Mouse (Mus musculus): ENCODE data around the gene Pkp4.

The Pkp4 gene

DNA sequence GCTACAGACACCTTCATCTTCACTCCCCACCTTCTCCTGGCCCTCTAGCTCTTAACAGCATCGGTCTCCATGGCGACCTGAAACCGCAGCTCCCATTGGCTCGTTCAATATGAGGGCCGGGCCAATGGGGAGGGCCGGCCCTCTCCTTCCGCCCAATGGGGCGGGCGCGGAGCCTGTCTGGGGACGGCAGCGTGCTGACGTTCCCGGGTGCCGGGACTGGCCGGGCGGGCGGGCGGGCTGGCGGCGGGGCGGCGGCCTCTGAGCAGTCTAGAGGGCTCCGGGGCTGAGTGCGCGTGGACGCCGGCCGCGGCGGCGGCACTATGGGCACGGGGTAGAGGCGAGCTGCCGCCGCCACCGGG is at the start of gene Pkp4, which contains the start of gene Ccdc148:
TSS of gene Pkp4 (plus strand) at position 246 of the 359 bp plus-strand sequence.
TSS of gene Ccdc148 (minus strand) at position 79 of the 359 bp plus-strand sequence.
- DNase-seq (ENCODE audit: low spot score): peak; percentile 94

DNA sequence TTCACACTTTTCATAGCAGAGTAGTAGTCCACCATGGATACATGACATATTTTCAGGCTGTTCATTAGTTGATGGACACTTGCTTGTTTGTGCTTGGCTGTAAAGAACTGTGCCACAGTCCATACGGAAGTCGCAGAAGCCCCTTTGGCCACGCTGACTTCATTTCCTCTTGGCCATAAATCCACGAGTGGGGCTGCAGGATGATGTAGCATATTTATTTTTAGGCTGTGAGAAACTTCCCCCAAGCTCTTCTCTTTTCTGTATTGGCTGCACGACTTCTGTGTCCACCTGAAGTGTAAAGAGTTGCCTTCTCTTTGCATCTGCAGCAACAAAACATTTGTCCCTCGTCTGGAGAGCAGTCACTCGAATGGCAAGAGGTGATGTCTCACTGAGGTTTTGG is 31.6 kb upstream of the Pkp4 start:
- DNase-seq (ENCODE audit: low spot score): no peak

DNA sequence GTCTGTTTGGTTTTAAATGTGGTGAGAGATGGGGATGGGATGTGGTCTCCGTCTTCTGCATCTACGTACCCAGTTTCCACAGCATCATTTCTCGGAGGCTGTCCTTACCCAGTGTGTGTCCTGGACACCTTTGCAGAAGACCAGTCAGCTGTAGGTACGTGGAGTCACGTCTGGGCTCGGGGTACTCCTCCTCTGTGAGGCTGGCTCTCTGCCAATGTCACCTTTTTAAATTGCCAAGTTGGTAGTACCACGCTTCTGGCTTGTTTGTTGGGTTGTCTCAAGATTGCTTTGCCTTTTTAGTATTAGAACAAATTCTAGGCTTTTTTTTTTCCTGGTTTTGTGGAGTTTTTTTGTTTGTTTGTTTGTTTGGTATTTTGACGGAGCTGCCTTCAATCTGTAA is 30.8 kb upstream of the Pkp4 start:
- DNase-seq (ENCODE audit: low spot score): no peak

DNA sequence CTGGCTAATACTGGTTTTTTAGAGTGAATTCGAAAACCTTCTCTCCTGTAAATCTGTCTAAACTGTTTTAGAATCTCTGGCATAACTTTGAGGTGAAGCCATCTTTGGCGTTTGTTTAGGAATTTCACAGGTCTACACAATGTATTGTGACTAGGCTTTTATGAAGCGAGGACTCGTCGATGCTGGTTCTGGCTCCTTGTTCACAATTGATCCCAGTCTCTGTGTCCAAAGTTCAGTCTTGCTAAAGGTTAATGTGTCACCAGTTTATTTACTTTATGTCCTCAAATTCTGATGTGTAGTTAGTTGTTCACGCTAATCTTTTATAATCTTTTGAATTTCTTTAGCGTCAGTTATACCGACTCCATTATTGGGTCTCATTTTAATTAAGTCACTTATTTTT is 29.6 kb upstream of the Pkp4 start:
- no peak for DNase-seq (ENCODE audit: low spot score)

DNA sequence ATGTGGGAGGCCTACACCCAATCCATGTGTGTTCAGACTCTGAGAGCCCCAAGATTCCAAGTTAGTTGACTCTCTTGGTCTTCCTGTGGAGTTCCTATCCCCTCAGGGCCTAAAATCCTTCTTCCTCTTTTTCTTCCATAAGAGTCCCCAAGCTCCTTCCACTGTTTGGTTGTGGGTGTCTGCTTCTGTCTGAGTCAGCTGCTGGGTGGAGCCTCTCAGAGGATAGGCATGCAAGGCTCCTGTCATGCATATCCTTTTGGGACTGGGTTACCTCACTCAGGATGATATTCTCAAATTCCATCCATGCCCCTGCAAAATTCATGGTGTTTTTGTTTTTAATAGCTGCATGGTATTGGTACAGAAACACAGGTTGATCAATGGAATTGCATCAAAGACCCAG is 5.2 kb upstream of the Pkp4 start:
- DNase-seq (ENCODE audit: low spot score): no peak

DNA sequence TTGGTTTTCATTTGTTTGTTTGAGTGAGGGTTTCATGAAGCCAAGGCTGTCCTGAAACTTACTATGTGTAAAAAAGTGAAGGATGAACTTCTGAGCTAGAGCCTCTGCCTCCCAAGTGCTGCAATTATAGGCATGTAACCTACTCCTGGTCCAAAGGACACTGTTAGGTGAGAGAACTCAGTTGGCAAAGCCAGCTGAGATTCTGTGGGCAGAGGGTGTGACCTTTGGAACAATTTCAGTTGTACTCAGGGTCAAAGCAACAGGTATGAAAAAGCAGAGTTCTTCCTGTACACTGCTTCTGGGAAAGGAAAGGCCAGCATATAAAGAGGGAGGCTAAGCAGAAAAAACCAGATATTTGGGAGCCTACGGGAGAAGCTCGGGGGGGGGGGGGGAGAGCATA is 2.5 kb upstream of the Pkp4 start:
- DNase-seq (ENCODE audit: low spot score): no peak

DNA sequence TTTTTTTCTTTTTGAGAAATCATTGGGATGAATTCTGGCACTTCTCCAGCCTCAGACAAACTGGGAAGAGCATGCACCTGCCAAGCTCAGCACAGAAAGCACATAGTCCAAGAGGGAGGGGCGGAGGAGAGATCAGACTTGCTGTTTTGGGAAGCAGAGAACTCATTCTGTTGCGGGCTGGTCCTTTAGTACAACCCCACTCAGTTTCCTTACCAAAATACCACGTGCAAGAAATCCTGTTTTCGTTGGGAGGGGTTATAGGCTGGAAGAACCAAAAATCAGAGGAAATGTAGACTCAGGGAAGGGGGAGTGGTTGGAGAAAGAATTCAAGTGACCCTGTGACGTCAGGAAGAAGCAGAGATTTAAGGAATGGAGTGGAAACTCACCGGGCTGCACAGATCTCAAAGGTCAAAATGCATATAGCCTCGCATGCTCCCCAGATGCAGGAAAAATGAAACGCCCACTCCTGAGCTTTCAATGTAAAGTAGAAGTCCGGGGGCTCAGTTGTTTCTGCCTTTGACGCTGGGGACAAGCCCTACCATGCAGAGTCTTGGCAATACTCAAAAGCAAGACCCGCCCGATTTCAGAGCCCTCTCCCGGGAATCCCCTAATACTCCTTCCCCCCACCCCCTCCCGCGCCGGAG is 567 bp upstream of the Pkp4 start:
- no peak for DNase-seq (ENCODE audit: low spot score)

DNA sequence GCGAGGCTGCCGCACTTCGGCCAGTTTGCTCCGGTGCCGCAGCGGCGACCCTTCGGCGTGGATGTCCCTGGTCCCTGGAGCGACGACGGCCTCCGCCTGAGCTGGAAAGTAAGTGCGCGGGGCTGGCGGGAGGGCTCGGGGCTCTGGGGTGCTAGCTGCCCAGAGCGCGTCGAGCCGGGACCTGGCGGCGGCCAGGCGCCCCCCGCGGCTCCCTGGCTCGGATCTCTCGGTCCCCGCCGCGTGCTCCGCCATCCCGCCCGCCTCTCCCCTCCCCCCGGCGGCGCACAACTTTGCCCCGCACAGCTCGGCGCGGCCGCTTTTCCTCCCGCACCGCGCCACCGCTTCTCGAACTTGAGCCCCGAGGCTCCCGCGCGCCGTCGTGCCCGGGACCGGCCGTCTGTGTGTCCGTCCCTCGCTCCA is 381 bp downstream of the Pkp4 start:
- DNase-seq (ENCODE audit: low spot score): peak; percentile 18

DNA sequence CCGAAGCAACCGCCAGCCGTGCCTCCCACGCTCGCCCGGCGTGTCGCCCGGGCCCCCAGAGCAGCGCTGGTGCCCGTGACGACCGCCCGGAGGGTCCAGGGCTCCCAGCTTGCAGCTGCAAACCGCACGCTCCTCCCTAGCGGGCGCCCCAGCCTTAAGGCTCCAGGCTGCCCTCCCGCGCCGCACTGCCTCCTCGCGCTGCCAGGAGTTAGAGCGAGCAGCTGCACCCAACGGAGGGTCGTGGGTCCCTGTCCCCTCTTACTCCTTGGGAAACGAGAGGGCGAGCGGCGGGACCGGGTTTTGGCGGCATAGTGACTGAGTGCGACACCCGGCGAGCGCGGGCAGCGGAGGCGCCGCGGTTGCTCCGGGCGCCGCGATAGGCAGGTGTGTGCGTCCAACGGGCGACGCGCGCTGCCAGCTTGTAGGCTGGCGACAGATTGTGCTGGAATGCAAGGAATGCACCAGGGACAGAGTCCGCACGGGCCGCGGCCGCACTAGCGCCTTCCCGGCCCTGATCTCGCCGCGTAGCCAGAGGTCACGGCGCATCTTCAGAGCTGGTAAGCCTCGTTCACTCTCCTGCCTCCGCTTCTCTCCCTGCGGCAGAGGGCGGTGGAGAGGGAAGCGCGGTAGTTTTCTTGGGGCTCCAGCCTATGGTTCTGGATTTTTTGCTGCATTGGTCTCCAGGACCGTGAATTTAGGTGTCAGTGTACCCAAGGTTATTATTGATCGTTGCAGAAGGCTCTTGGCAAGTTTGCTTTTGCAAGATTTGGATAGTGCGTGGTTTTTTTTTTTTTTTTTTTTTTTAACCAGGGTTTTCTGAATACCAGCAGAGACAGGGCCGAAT is 1.0 kb downstream of the Pkp4 start:
- peak; percentile 65 for DNase-seq (ENCODE audit: low spot score)

DNA sequence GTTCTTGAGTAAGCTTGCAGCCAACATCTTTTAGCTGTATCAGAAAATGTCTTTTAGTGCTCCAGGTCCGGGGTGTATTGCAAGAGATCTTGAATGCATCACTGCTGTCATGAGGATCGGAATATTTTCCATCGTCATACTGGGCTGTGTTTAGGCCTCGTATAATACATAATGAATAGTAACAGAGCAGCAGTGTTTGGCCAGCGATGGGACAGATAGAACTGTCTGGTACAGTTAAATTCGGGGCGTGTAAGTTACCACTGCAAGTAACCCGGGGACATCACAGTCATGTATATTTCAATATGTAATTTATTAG is 1.6 kb downstream of the Pkp4 start:
- DNase-seq (ENCODE audit: low spot score): no peak

DNA sequence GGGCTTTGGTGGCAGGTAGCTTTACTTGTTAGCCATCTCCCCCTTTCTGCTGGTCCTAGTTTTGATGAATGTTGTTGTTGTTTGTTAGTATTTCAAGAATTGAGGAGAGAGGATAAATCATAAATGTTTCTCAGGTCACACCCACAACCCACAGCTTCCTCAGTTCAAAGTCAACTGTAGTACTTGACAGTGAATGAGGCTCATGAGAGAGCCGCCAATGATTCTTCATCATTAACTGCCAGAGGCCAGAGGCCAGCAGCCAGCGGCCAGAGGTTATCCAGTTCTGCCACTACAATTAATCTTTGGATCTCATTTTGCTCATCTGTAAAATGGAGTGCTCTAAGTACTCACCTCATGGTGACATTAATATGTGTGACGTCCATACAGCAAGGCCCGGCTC is 6.3 kb downstream of the Pkp4 start:
- no peak for DNase-seq (ENCODE audit: low spot score)

DNA sequence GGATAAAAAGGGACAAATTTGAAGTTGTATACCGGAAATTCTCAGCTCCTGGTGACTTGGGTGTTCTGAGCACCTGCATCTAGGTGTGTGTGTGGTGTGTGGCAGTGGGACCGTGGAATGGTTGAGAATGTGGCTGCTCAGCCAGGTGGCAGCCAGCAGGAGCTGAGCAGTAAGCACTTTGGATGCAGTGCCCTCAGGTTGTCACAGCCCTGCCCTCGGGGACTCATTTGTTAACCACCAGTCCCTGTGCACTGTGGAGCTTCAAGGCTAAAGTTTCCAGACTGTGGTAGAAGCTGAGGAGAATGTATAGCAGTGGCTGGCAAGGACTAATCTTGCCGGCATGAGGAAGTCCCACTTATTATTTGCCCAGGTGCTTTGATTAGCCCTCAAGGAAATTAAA is 7.2 kb downstream of the Pkp4 start:
- DNase-seq (ENCODE audit: low spot score): peak; percentile 11

DNA sequence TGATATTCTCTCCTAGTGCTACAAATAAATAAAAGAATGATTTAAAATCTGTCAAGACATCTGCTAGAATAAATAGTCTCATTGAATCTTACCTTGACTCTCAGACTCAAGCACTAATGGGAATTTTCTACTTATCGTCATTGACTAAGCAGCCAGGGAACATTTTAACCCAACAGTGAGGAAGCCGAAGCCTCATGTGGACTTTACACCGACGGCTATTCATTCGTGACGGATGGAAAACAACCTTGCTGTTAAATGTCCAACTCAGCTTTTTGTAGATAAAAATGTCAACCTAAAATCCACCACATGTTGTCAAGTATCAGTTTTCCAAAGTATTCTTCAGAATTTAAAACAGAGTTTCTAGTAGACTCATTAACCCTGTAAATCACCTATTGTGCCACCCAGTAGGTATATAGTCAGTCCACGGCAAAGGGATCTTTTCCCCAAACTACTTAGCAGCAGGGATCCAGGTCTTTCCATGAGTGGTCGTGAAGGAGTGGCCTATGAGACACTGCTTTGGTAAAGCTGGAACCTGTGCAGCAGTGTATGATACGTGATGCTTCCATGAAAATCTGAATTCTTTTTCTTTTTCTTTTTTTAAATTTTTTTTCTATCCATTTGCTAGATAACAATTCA is 9.0 kb downstream of the Pkp4 start:
- no peak for DNase-seq (ENCODE audit: low spot score)

DNA sequence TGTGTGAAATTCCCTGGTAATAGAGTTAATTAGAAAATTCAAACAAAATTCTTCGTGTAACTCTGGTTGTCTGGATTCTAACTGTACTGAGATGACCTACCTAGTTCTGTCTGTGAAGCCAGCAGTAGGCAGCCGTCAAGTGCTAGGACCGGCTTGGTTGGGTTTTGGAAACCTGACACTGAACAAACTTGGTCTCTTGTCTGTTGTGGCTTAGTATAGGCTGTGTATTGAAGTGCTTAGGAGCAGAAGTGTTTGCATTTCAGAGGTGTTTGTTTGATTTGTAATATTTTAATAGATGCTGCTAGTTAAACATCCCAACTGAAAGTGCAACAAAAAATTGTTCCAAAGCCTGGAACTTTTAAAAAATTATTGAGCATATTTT is 9.5 kb downstream of the Pkp4 start:
- no peak for DNase-seq (ENCODE audit: low spot score)

DNA sequence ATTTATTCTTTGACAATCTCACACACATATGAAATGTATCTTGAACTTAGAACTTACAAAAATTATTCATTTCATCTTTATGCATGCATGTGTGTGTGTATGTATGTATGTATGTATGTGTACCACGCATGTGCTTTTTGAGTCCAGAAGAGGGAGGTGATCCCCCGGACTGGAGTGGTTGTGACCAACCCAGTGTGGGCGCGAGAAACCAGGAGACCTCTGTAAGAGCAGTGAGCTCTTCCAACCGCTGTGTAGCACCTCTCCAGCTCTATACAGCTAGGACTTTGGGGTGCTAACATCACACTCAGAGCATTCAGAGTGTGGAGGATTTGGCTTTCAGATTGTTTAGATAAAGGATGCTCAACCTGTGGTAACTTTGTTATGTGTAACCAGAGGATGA is 9.9 kb downstream of the Pkp4 start:
- DNase-seq (ENCODE audit: low spot score): no peak

DNA sequence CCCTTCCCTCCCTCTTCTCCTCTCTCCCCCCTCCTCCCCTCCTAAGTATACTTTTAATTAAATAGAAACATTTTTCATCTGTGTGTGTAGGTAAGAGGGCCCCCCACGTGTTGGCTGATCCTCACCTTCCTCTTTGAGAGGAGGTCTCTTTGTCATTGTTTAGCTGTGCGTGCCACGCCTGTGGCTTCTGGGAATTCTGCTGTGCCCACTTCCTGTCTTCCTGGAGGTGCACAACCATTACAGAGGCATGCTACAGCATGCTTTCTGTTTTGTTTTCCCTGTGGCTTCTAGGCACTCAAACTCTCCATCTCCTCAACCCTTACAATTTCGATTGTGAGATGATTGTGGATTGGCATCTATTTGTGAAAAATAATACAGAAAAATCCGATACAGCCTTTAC is 10.9 kb downstream of the Pkp4 start:
- DNase-seq (ENCODE audit: low spot score): peak; percentile 35

DNA sequence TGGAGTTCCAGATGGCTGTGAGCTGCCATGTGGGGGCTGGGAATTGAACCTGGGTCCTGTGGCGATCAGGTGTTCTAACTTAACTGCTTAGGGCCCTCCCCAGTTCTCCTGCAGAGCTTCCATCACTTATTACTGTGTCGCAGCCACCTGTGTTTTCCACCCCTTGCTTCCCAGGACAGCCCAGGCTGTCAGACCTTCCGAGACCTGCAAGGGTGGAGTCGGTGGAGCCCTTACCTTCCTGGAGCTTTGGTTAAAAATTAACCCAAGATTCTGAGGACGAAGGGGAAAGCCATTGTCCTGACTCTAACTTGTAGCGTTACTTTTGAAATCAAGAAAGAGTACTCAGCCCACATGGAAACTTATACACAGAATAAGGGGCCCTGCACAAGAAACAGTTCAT is 15.3 kb downstream of the Pkp4 start:
- DNase-seq (ENCODE audit: low spot score): no peak

DNA sequence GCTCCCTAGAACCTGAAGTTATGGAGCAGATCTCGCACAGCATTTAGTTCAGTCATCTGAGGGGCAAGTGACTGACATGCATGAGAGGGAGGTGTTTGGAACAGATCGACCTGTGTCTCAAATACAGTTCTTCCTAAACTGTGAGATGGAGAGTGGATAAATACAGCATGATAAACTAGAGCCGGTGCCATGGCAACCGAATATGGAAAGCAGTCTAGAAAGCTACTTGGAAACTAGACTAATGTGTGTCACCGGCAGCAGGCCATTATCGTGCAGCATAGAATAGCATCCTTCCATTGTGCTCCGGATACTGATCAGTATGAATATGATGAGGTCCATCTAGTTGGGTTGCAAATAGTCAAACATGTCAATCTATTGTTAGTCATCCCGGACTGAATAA is 17.5 kb downstream of the Pkp4 start:
- no peak for DNase-seq (ENCODE audit: low spot score)

DNA sequence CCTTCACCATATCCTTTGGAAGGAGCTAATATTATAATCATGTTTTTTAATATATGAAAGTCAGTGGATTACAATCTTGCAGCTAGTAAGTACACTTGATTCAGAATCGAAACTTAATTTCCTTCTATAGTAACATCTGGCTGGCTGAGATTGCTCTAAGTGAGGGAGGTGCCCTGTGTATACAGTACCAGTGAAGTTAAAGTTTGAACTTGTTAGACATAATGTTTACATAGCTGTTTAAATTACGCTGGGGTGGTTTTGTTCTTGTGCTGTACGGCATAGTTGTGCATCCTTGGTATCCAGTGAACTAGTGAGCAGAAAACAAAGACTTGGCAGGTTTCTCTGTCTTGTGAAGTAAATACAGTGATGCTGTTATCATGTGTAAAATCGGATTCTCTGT is 18.3 kb downstream of the Pkp4 start:
- DNase-seq (ENCODE audit: low spot score): no peak

DNA sequence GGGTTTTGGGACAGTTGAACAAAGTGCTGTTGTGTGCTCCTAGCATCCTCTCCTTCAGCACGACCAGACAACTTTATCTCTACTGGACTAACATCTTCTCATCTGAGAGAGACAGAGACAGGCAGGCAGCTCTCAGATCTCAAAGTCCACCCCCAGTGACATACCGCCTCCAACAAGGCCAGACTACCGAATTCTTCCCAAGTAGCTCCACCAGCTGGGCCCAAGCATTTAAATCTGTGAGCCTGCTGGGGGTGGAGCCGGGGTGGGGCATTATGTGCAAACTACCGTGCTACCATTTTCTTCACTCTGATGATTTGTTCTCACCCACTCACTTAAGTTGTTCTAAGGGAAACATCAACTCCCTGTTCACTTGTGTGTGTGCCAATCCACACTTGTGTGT is 18.8 kb downstream of the Pkp4 start:
- DNase-seq (ENCODE audit: low spot score): no peak

DNA sequence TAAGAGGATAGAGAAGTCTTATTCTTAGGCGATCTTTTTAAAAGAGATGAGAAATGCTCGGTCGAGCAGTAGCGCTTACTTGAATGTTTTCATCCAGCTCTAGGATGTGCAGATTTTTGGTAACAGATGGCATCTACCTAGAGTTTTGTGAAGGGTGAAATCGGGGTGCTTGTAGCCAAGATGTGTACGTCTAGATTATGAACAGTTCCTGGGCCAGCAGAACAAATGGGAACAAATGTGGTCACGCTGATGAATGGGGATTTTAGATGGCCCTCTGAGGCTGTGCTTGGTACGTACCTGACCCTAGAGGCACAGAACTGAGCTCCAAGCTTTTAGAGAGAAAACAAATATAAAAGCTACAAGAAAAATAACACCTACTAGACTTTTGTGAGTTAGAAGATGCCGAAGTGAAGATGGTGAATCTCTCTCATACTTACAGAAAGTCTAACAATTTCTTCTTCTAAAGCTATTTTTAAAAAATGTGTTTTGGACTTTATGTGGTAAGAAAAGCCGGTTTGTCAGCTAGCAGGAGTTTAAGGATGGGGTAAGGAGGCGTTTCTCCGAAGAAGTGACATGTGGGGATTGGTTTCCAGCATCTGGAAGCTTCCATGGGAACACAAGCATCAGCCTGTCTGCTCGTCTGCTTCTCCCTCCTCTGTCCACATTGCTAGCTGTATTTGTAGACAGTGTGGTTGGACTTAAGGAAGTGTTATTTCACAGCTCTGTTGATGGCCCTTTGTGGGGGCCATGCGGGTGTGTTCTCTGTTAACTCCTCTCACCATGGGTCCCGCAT is 20.9 kb downstream of the Pkp4 start:
- no peak for DNase-seq (ENCODE audit: low spot score)

DNA sequence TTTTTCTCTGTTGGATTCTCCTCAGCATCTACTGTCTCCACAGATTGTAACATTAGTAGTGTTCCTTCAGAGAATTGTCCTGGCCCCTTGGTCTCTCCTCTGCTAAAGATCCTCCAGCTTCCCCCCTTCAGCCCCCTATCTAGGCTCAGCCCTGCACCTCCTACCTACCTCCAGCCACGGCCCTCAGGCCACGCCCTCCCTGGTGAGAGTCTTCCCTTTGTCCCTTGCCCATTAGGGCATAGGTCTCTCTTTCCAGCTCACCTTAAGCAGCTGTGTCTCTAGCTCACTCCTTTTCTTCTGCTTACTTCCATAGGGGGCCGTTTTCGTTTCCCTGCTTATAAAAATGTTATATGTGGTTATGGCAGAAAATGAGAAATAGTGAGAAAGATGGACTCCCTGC is 22.9 kb downstream of the Pkp4 start:
- no peak for DNase-seq (ENCODE audit: low spot score)

Measured in urinary bladder, postnatal 14 days (tissue).